ENCODE assay signal across 8 mouse cellular contexts in genomic region chr4:106617056-106617455, GRCm38 (mm10). TPM values are rescaled to one million over a fixed set of nuclear protein-coding genes. Genes with fewer than 3 reads are reported as not detected.
A peak's percentile ranks its signal among the peaks of the same experiment; 100 is the strongest.
DNase-seq lines count a peak whose midpoint lies in the region; ATAC-seq and TF ChIP-seq lines count a peak whose summit lies in the region.

TSS of gene Lexm (minus strand) at chr4:106617241.

- no peak for TF ChIP-seq POLR2A in cortical plate, adult 2 months (IDR thresholded peaks at IDR 0.05; ENCODE audit: extremely low read depth, insufficient read depth, low read length)

- H3K36me3 ChIP-seq in hindbrain, embryonic 16.5 days (ENCODE audit: control insufficient read depth, insufficient read depth, low read length) = no peaks in the 10 kb centered on the region
- H3K36me3 ChIP-seq in midbrain, embryonic 16.5 days (ENCODE audit: control insufficient read depth, insufficient read depth, low read length) = no peaks in the 10 kb centered on the region

- peak within 1 kb of the TSS; percentile 19; the same call in 1 of the 2 replicates for H3K4me3 ChIP-seq in cortical plate, adult 2 months (ENCODE audit: insufficient read depth, low read length)
- peak within 1 kb of the TSS; percentile 27 for H3K4me3 ChIP-seq in hindbrain, embryonic 16.5 days (ENCODE audit: low read length)
- peak within 1 kb of the TSS; percentile 28 for H3K4me3 ChIP-seq in midbrain, embryonic 16.5 days (ENCODE audit: low read depth, low read length)

- no peak for ATAC-seq in hindbrain, embryonic 16.5 days
- ATAC-seq in midbrain, embryonic 16.5 days = no peak

- 1% methylated on average over 18 of the region's 19 CpGs for WGBS in hindbrain, embryonic 16.5 days
- under 1% methylated on average over 19 of the region's 19 CpGs for WGBS in midbrain, embryonic 16.5 days

- H3K4me1 ChIP-seq in cortical plate, adult 2 months (ENCODE audit: control insufficient read depth, insufficient read depth, low read length) = peaks cover 3% of the 10 kb centered on the region; the same call in 1 of the 2 replicates
- peaks cover 15% of the 10 kb centered on the region for H3K4me1 ChIP-seq in hindbrain, embryonic 16.5 days (ENCODE audit: control insufficient read depth, insufficient read depth, low read depth, low read length)
- H3K4me1 ChIP-seq in midbrain, embryonic 16.5 days (ENCODE audit: control insufficient read depth, insufficient read depth, low read length) = peaks cover 16% of the 10 kb centered on the region

- H3K4me2 ChIP-seq in hindbrain, embryonic 16.5 days (ENCODE audit: low read length) = peak within 1 kb of the TSS; percentile 64
- H3K4me2 ChIP-seq in midbrain, embryonic 16.5 days (ENCODE audit: low read length) = peak within 1 kb of the TSS; percentile 60

- no peak within 1 kb of the TSS for H3K27ac ChIP-seq in cortical plate, adult 2 months (ENCODE audit: insufficient read depth, low read length)
- no peak within 1 kb of the TSS for H3K27ac ChIP-seq in hindbrain, embryonic 16.5 days (ENCODE audit: low read depth, low read length)
- H3K27ac ChIP-seq in midbrain, embryonic 16.5 days (ENCODE audit: low read length) = no peak within 1 kb of the TSS

- peak within 1 kb of the TSS; percentile 33 for H3K9ac ChIP-seq in hindbrain, embryonic 16.5 days (ENCODE audit: low read depth, low read length)
- H3K9ac ChIP-seq in midbrain, embryonic 16.5 days (ENCODE audit: low read depth, low read length) = peak within 1 kb of the TSS; percentile 51

- H3K27me3 ChIP-seq in hindbrain, embryonic 16.5 days (replicated peaks; ENCODE audit: control insufficient read depth, insufficient read depth, low read length) = peaks cover 7% of the 10 kb centered on the region
- peaks cover 7% of the 10 kb centered on the region for H3K27me3 ChIP-seq in midbrain, embryonic 16.5 days (ENCODE audit: control insufficient read depth, insufficient read depth, low read depth, low read length)

- DNase-seq in kidney, postnatal 4 days = peak; percentile 54 to 59
- DNase-seq in kidney, adult 11 months = no peak
- no peak for DNase-seq in spleen, postnatal 36 days (ENCODE audit: low spot score in 2 of 2)
- no peak for DNase-seq in spleen, postnatal 4 days (ENCODE audit: low spot score in 2 of 2)
- DNase-seq in T-cell, adult 2 months (ENCODE audit: low spot score) = no peak

- no peaks in the 10 kb centered on the region for H3K9me3 ChIP-seq in hindbrain, embryonic 16.5 days (ENCODE audit: control insufficient read depth, low read length)
- no peaks in the 10 kb centered on the region for H3K9me3 ChIP-seq in midbrain, embryonic 16.5 days (replicated peaks; ENCODE audit: control insufficient read depth, low read length, poor library complexity, severe bottlenecking)

- TF ChIP-seq CTCF in cortical plate, adult 2 months (IDR thresholded peaks at IDR 0.05; ENCODE audit: extremely low read depth, insufficient read depth, low read length) = no peak

RNA-seq across cellular contexts. Expression of gene Lexm, which starts in this region (rescaled TPM):
- 0.08 and 0.11 TPM in 2 replicates for polyA plus RNA-seq in cortical plate, adult 2 months (2012; rRNA removed)
- 0.17 TPM in 1 of 2 replicates, not detected in the other for polyA plus RNA-seq in hindbrain, embryonic 16.5 days (2015; fragmentation: Nextera tagmentation; extraction: Ambion mirVana)
- not detected in 2 replicates for polyA plus RNA-seq in midbrain, embryonic 16.5 days (2015; fragmentation: Nextera tagmentation; extraction: Ambion mirVana)

Comparison
In these comparisons a context has a peak if more than half of its experiments do, and no peak if none do; other contexts are left out.
1. DNase-seq: peak in kidney, postnatal 4 days (2 of 2); none in kidney, adult 11 months (single experiment), spleen, postnatal 36 days (0 of 2), spleen, postnatal 4 days (0 of 2) and T-cell, adult 2 months (single experiment).
2. Peak in every context shown above with its lines, with median percentiles within 50 percentile points of each other: H3K4me3 ChIP-seq.